Mouse (Mus musculus) kidney, postnatal 4 days (tissue): ENCODE results near the gene Zfp94.
A peak's percentile ranks its signal among the peaks of the same experiment; 100 is the strongest.

Experiments
- DNase-seq, 2 experiments: peaks; one replicate each; pipeline ENCODE4 v3.0.0; 2021; ENCODE audit warnings: mixed read lengths in 2 of 2

Gene Zfp94

GRCm38 (mm10) chr7:24271191-24271590, 45.3 kb downstream of the Zfp94 start:
- no peak for DNase-seq

GRCm38 (mm10) chr7:24270288-24270672, 46.2 kb downstream of the Zfp94 start, which contains the start of gene Zfp93:
Gene Zfp93, plus strand, starts transcription at chr7:24270420.
- peak; percentile 75 to 83 for DNase-seq

GRCm38 (mm10) chr7:24269667-24270287, 46.7 kb downstream of the Zfp94 start:
- peak in 1 of 2 experiments; percentile 9 for DNase-seq

GRCm38 (mm10) chr7:24269256-24269655, 47.2 kb downstream of the Zfp94 start:
- no peak for DNase-seq

- no peak for DNase-seq
These were observed 48.0 kb downstream of the Zfp94 start for GRCm38 (mm10) chr7:24268176-24269155.

- DNase-seq = no peak
These were observed 56.5 kb downstream of the Zfp94 start for GRCm38 (mm10) chr7:24260000-24260312.

GRCm38 (mm10) chr7:24259306-24259999, 57.0 kb downstream of the Zfp94 start:
- no peak for DNase-seq

GRCm38 (mm10) chr7:24254633-24255474, 61.6 kb downstream of the Zfp94 start, which contains the start of gene Zfp108:
Gene Zfp108, plus strand, starts transcription at chr7:24254794.
- peak; percentile 83 to 86 for DNase-seq

GRCm38 (mm10) chr7:24253779-24254615, 62.5 kb downstream of the Zfp94 start:
- DNase-seq = no peak
